Mouse (Mus musculus): ENCODE results near the gene Fryl. TPM values are rescaled to one million over a fixed set of nuclear protein-coding genes. Genes with fewer than 3 reads are reported as not detected.

The Fryl gene
- 59.5 and 72.1 TPM in 2 replicates for polyA plus RNA-seq (2012; rRNA removed)

DNA sequence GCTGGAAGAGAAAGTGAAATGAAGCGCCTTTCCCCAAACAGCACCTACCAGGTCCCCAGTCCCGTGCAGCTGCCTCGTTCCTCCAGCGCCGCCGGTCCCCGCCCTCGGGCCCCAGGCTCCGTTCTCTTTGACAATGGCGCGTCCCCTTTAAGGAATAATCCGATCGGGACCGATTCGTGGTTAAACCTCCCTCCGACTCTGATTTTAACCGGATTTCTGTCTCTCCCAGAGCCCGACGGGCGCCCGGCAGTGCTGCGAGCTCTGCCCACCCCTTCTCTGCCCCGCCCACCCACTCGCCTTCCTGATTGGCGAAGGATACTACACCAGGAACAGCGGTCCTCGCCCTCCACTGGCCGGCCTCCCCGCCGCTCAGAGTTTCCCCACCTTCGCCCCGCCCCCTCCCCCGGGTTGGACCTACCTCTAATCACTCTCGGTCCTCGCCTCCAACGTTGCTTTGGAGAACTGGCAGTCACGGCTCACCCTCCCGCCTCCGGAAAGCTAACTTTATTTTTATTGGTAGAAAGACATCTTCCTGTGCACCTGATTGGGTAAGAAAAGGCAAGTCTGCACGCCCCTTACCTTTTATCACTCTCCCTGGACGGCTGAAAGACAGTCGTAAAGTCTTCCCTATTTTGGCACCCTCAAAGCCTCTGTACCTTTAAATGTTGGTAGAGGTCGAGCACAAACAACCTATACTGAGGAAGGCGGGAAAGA, at the start of gene Fryl:
Fryl (minus strand) TSS at position 268 of the 714 bp plus-strand sequence.
- TF ChIP-seq CTCF (IDR thresholded peaks at IDR 0.05; ENCODE audit: insufficient read depth, low read length) (no peak), POLR2A (IDR thresholded peaks at IDR 0.05; ENCODE audit: borderline replicate concordance, extremely low read depth, low read depth, low read length) (peak; percentile 54; the same call in 1 of the 2 replicates)
- H3K4me3 ChIP-seq (replicated peaks; ENCODE audit: extremely low read depth, low read depth, low read length): peak within 1 kb of the TSS; percentile 93
- H3K4me1 ChIP-seq (ENCODE audit: control insufficient read depth, insufficient read depth, low read length): peaks cover 3% of the 10 kb centered on the region
- WGBS: under 1% methylated on average over 44 of the region's 44 CpGs
- DNase-seq: peak; percentile 85

- no peak for DNase-seq
- Histone ChIP-seq H3K4me3 (replicated peaks; ENCODE audit: extremely low read depth, low read depth, low read length) (no peak overlapping the region), H3K4me1 (ENCODE audit: control insufficient read depth, insufficient read depth, low read length) (no peaks in the 10 kb centered on the region)
- WGBS: 80% methylated on average over 12 of the region's 12 CpGs
- no peak for TF ChIP-seq POLR2A (IDR thresholded peaks at IDR 0.05; ENCODE audit: borderline replicate concordance, extremely low read depth, low read depth, low read length)
- no peak for TF ChIP-seq CTCF (IDR thresholded peaks at IDR 0.05; ENCODE audit: insufficient read depth, low read length)
Measured at GRCm38 (mm10) chr5:73304507-73304906, 48.1 kb upstream of the Fryl start.

DNA sequence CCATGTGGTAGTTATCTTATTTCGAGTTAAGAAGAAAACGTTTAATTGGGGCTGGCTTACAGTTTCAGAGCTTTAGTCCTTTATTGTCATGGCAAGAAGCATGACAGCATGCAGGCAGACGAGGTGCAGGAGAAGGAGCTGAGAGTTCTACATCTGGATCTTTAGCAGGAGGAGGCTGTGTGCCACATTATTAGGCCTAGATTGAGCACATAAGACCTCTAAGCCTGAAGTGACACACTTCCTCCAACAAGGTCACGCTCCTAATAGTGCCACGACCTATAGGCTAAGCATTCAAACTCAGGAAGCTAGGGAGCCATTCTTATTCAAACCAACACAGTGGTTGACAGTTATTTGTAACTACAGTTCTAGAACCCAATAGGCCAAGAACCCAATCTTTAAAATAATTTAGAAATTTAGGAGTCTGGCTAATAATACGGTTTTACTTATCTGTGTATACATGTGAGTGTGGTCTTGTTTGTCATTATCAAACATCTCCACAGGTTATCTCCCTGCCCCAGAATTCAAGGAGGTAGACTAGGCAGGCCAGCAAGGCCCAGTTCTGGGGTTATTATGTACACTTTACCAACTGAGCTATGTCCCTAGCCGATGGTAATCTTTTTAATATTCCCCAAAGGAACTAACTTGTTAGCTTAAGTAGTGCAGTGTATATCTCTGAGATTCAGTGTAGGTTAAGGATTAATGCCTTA, 45.3 kb upstream of the Fryl start:
- TF ChIP-seq POLR2A (IDR thresholded peaks at IDR 0.05; ENCODE audit: borderline replicate concordance, extremely low read depth, low read depth, low read length) (no peak), CTCF (IDR thresholded peaks at IDR 0.05; ENCODE audit: insufficient read depth, low read length) (no peak)
- WGBS: 88% methylated on average over 7 of the region's 7 CpGs
- no peak for DNase-seq
- no peak overlapping the region for H3K4me3 ChIP-seq (replicated peaks; ENCODE audit: extremely low read depth, low read depth, low read length)
- H3K4me1 ChIP-seq (ENCODE audit: control insufficient read depth, insufficient read depth, low read length): no peaks in the 10 kb centered on the region

DNA sequence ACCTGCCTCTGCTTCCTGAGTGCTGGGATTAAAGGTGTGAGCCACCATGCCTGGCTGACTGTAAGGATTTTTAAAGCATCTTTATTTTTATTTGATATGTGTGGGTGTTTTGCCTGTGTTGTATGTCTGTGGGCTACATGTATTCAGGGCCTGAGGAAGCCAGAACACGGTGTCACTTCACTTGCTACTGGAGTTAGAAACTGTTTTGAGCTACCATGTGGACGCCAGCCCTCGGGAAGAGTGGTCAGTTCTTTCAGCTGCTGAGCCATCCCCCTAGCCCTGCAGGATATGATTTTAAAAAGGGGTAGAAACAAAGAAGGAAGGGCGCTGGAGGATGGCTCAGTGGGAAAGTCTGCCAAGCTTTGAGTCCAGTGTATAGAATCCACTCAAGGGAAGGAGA, 39.5 kb upstream of the Fryl start:
- WGBS: 87% methylated on average over 4 of the region's 4 CpGs
- no peaks in the 10 kb centered on the region for H3K4me1 ChIP-seq (ENCODE audit: control insufficient read depth, insufficient read depth, low read length)
- H3K4me3 ChIP-seq (replicated peaks; ENCODE audit: extremely low read depth, low read depth, low read length): no peak overlapping the region
- no peak for TF ChIP-seq CTCF (IDR thresholded peaks at IDR 0.05; ENCODE audit: insufficient read depth, low read length)
- no peak for TF ChIP-seq POLR2A (IDR thresholded peaks at IDR 0.05; ENCODE audit: borderline replicate concordance, extremely low read depth, low read depth, low read length)
- no peak for DNase-seq

GRCm38 (mm10) chr5:73295016-73295415, 38.6 kb upstream of the Fryl start:
- Histone ChIP-seq H3K4me3 (replicated peaks; ENCODE audit: extremely low read depth, low read depth, low read length) (no peak overlapping the region), H3K4me1 (ENCODE audit: control insufficient read depth, insufficient read depth, low read length) (no peaks in the 10 kb centered on the region)
- TF ChIP-seq CTCF (IDR thresholded peaks at IDR 0.05; ENCODE audit: insufficient read depth, low read length) (no peak), POLR2A (IDR thresholded peaks at IDR 0.05; ENCODE audit: borderline replicate concordance, extremely low read depth, low read depth, low read length) (no peak)
- 96% methylated on average over 7 of the region's 7 CpGs for WGBS
- no peak for DNase-seq

DNA sequence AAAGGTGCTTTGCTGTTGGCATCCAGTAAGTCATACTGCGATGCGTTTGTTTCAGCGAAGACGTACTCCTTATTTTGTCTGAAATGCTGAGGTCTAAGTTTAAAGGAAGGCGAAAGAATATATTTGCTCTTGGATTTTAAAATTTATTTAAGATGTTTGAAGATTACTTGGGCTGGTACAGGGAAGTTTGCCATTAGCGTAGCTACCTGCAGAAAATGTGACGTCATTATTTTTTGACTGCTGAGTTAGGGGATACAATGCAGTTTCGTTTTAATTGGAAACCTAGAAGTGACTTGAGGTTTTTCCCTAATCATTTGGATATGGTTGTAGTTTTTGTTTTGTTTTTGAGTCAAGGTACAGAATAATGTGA, 37.0 kb upstream of the Fryl start:
- H3K4me1 ChIP-seq (ENCODE audit: control insufficient read depth, insufficient read depth, low read length): no peaks in the 10 kb centered on the region
- peak overlapping the region; percentile 72 for H3K4me3 ChIP-seq (replicated peaks; ENCODE audit: extremely low read depth, low read depth, low read length)
- DNase-seq: no peak
- WGBS: 5% methylated on average over 8 of the region's 8 CpGs
- no peak for TF ChIP-seq CTCF (IDR thresholded peaks at IDR 0.05; ENCODE audit: insufficient read depth, low read length)
- no peak for TF ChIP-seq POLR2A (IDR thresholded peaks at IDR 0.05; ENCODE audit: borderline replicate concordance, extremely low read depth, low read depth, low read length)

DNA sequence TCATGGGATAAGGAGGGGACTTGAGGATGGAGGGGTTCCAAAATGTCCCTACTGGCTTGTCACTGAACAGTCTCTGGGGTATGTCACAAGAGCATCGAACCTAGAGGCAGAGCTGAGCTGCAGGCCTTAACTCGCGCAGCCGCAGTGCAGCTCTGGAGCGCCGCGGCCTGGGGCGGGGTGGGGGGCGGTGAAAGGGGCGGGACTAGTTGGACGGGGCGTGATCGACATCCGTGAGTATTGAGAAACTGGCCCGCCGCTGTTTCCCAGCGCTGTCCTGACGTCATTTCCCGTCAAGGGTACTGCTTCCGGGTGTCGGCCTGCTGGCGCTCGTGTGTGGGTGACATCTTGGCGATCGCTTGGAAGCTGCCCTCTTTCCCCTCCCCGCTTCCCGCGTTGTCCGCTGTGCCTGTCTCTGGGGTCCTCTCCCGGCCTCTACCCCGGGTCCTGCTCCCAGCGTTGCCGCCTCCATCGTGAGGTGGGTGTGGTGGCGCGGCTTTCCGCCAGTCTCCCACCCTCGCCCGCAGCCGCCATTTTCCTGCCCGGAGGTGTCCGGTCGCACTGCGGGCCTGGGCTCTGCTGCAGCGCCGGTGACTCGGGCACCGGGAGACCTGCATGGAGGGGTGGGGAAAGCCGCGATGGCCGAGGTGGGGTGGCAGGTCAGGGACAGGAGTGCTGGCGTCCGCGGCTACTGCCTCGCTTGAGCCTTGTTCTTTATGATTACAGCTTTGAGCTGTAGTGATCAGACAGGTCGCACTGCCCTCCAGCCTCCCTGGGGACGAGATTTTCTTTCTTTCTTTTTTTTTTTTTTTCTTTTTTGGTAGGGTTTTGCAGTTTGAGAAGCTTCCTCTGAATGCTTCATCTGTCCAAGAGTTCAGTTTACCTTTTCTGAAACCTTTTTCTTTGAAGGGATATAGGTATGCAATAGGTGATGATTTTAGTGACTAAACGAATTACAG, 36.4 kb upstream of the Fryl start, which contains the start of gene Ociad1:
Ociad1 (plus strand) TSS at position 283 of the 956 bp plus-strand sequence.
- peak; percentile 94 for DNase-seq
- Histone ChIP-seq H3K4me3 (replicated peaks; ENCODE audit: extremely low read depth, low read depth, low read length) (peak within 1 kb of the TSS; percentile 72), H3K4me1 (ENCODE audit: control insufficient read depth, insufficient read depth, low read length) (no peaks in the 10 kb centered on the region)
- peak; percentile 98 for TF ChIP-seq POLR2A (IDR thresholded peaks at IDR 0.05; ENCODE audit: borderline replicate concordance, extremely low read depth, low read depth, low read length)
- TF ChIP-seq CTCF (IDR thresholded peaks at IDR 0.05; ENCODE audit: insufficient read depth, low read length): no peak
- WGBS: under 1% methylated on average over 58 of the region's 58 CpGs

DNA sequence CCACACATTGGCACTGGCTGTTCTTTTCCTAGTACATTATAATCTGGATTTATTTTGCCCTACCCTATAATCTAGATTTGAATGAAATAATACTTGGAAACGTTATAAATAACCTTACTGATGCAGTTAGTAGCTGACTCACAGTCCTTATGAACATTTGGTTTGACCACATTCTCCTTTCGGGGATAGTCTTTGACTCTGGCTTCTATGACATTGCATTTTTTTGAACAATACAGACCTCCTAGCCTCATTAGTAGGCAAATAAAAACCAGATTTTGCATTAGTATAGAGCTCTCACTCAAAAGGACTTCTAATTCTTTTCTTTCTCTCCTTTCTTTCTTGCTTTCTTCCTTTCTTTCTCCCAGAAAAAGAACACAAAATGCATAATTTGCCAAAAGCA, 33.5 kb upstream of the Fryl start:
- TF ChIP-seq POLR2A (IDR thresholded peaks at IDR 0.05; ENCODE audit: borderline replicate concordance, extremely low read depth, low read depth, low read length) (no peak), CTCF (IDR thresholded peaks at IDR 0.05; ENCODE audit: insufficient read depth, low read length) (no peak)
- 63% methylated on average over 2 of the region's 2 CpGs for WGBS
- no peak overlapping the region for H3K4me3 ChIP-seq (replicated peaks; ENCODE audit: extremely low read depth, low read depth, low read length)
- no peaks in the 10 kb centered on the region for H3K4me1 ChIP-seq (ENCODE audit: control insufficient read depth, insufficient read depth, low read length)
- DNase-seq: no peak

DNA sequence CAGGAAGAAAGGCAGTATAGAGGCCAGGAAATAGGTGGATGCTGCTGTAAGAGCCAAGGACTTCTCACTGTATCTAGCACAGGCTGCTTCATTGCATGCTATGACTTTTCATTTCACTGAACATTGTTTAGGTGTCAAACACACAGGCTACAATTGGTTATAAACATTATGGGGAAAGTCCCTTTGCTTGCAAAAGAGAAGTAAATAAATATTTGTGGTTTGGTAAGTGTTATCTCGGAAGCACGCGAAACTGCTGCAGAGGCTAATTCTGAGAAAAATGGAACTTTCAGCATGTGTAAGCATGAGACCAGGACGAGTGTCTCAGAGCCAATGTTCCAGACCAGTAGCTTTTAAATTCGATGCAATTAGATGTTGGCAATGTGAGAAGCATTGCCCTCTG, 30.2 kb upstream of the Fryl start:
- 40% methylated on average over 5 of the region's 5 CpGs for WGBS
- Histone ChIP-seq H3K4me3 (replicated peaks; ENCODE audit: extremely low read depth, low read depth, low read length) (no peak overlapping the region), H3K4me1 (ENCODE audit: control insufficient read depth, insufficient read depth, low read length) (no peaks in the 10 kb centered on the region)
- no peak for TF ChIP-seq CTCF (IDR thresholded peaks at IDR 0.05; ENCODE audit: insufficient read depth, low read length)
- TF ChIP-seq POLR2A (IDR thresholded peaks at IDR 0.05; ENCODE audit: borderline replicate concordance, extremely low read depth, low read depth, low read length): no peak
- no peak for DNase-seq
